Mouse (Mus musculus): ENCODE measurements at regions not wholly inside any gene's neighbourhood (a gene's known extent, or its start where the extent isn't known, plus 50 kb on each side); places are given as distances from the start of the nearest gene placed in this dataset.

DNA sequence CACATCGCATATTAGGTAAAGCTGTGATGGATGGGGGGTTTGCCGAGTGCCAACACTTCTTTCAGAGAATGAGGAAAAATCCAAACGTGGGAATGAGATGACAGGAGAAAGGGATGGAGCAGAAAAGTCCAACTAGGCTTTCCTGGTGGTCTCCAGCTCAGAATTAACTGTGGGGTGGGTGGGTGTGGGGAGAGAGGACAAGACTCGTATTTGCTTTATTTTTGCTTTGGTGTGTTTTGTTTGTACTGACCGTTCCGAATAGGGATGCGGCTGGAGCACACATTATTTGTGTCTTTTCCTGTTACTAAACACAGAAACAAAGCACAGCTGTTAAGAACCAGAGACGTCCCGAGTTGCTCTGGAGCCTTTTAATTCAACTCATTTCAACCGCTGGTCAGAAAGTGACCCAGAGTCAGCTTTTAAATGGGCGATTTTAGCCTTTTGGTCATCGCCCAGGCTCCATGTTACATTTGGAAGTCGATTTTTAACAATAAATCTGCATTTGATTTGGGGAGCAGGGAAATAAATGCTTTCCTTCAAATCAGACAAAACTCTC is 136.7 kb downstream of the Gm10295 start:
- no peak for DNase-seq (ENCODE audit: low spot score in 2 of 2)

DNA sequence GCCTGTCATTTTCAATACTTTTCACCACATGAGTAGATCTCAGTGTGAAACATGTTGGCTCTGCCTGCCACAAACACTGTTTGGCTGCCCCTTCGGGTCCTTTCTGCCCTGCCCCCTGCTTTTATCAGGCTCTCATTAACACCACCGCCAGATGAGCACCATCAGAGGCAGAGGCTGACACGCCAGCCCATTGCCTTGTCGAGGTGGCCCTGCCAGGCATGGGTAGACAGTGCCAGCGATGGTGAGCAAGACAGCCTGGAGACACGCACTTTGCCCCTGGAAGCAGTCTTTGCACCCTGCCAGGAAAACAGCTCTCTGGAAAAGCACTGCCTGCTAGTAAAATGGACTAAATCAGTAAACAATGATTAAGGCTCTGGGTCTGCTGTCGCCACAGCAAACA is 158.2 kb downstream of the Gm10295 start:
- no peak for DNase-seq (ENCODE audit: low spot score in 2 of 2)

- DNase-seq (ENCODE audit: low spot score in 2 of 2): no peak
Measured at GRCm38 (mm10) chr7:71190161-71190711, 161.0 kb downstream of the Gm10295 start.

DNA sequence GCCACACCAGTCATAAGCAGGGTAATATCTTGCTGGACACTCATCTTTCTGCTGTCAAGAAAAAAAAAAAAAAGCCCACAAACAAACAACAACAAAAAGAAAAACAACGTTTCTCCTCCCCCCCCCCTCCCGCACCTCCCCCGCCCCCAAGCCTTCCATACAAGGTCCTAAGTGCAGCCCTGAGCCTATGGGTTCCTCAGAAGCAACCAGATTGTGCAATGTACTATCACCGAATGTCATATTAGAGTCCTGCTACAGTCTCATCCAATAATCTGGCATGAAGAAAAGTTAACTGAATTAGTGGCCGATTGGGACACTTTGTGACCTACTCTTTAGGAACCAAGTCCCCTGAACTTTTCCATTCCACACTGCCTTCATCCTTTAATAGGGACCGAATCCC is 161.5 kb downstream of the Gm10295 start:
- DNase-seq (ENCODE audit: low spot score in 2 of 2): no peak

GRCm38 (mm10) chr7:71188119-71188518 is 163.2 kb downstream of the Gm10295 start:
- DNase-seq (ENCODE audit: low spot score in 2 of 2): no peak

DNA sequence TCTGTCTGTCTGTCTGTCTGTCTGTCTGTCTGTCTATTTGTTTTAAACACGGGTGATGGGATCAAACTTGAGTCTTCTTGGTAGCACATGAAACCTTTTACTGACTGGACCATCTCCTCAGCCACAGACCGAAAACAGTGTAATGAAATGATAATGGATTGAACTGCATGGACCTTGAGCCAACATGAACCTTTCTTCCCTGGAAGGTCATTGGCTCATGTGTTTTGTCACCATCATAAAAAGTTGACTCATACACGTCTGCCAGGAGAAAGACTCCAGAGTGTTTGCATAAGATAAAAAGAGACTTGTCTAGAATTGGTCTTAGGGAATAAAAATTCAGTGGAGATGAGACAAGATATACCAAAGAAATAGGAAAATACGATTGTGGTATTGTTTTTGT is 176.4 kb downstream of the Gm10295 start:
- DNase-seq (ENCODE audit: low spot score in 2 of 2): no peak

GRCm38 (mm10) chr7:71139068-71139467 is 212.2 kb downstream of the Gm10295 start:
- no peak for DNase-seq (ENCODE audit: low spot score in 2 of 2)

DNA sequence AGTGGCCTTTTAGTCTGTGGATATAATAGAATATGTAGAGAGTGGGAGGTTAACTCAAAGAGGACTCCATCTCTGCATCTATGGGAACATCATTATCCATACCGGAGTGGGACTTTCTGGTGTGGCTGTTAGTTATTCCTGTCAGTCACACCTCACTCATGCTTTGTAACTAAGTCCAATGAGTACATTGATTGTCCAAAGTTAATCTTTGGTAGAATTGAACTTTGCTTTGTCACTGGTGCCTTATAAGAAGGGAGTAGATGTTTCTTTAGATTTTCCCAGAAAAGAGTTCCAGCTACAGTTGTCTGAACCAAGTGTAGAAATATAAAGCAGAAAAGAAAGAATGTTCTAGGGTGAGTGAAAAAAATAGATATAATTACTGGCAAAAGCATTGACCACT is 221.3 kb downstream of the Gm10295 start:
- DNase-seq (ENCODE audit: low spot score in 2 of 2): no peak

- no peak for DNase-seq (ENCODE audit: low spot score in 2 of 2)
Measured at GRCm38 (mm10) chr7:71128928-71129327, 222.4 kb downstream of the Gm10295 start.

DNA sequence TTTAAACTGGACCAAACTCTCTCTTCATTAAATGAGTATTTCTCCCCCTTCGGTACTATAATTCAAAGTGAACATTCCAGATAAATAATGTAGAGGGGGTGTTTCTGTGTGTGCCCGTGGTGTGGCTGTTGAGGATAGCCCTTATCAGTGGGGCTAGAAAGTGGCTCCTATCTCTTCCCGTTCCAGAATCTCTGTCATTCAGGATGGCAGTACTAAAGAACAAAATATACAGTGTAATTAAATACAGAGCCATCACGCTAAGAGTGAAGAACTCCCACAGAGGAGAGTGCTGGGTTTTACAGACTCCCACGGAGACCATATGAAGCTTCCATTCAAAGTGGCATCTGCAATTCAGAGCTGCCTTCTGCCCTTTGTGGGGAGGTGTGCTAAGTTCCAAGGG is 229.8 kb downstream of the Gm10295 start:
- DNase-seq (ENCODE audit: low spot score in 2 of 2): peak in 1 of 2 experiments; percentile 1

GRCm38 (mm10) chr7:71120975-71121374 is 230.3 kb downstream of the Gm10295 start:
- DNase-seq (ENCODE audit: low spot score in 2 of 2): no peak

GRCm38 (mm10) chr7:71119987-71120386 is 231.3 kb downstream of the Gm10295 start:
- no peak for DNase-seq (ENCODE audit: low spot score in 2 of 2)

DNA sequence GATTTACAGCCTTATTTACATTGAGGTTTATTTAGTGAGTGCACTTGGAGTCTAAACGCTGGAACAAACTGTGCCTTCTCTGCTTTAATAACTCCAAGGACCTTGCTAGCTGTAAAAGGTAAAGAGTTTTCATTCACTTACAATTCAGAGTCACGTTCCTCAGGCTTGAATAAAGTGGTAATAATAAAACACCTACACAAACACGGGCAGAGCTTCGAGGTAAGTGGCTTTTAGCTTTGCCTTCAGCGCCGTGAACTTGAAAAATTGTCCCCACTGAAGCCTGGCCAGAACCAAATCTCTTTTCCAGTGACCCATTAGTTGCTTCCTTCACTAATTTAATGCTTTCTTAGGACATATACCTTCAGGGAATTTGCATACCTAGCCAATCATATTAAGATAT is 244.2 kb downstream of the Gm10295 start:
- no peak for DNase-seq (ENCODE audit: low spot score in 2 of 2)

DNA sequence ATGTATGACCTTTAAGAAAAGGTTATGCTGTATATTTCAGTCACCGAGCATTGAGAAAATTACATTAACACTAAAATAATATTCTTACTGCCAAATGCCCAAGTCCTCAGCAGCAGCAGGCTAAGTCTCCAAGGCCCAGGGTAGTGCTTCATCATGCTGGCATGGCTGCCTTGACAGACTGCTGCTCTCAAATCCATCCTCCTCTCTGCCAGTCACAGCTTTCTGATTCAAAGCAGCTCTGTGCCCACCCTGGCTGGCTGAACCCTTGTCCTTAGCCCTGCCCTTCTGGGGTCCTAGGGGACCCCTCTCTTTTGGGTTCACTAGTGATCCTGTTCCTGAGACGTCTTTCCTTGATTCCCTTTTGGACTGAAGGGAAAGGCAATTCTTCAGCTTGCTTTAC is 251.0 kb downstream of the Gm10295 start:
- no peak for DNase-seq (ENCODE audit: low spot score in 2 of 2)

GRCm38 (mm10) chr7:71098276-71098675 is 253.0 kb downstream of the Gm10295 start:
- no peak for DNase-seq (ENCODE audit: low spot score in 2 of 2)

DNA sequence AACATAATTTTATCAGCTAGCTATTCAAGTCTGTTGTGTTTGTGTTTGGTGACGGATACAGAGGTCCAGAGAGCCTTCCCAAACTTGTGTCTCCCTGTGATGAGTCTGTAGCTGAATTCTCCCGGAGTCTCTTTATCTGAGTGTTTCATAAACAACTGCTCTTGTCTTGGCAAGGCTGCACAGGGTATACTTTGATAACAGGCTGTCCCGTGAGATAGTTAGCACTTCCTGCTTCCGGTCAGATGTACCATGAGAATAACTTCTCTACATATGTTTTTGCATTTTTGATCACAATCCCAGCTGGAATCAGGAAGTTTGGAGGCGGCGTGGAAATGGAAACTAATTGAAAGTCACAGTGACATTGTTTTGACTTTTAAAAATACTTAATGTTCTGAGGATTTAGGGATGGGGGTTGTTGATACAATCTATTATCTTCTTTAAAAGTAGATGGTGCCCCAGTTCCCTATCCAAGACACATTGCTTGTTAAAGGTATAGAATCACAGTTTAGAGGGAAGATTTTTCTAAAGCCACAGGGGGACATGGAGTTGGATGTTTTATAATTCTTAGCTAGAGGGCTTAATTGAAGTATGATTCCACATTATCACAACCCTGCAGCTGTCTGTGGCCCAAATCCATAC is 257.9 kb downstream of the Gm10295 start:
- DNase-seq (ENCODE audit: low spot score in 2 of 2): no peak

GRCm38 (mm10) chr7:71092825-71093224 is 258.5 kb downstream of the Gm10295 start:
- DNase-seq (ENCODE audit: low spot score in 2 of 2): no peak

- DNase-seq (ENCODE audit: low spot score in 2 of 2): no peak
Measured at GRCm38 (mm10) chr7:71092301-71092700, 259.0 kb downstream of the Gm10295 start.

DNA sequence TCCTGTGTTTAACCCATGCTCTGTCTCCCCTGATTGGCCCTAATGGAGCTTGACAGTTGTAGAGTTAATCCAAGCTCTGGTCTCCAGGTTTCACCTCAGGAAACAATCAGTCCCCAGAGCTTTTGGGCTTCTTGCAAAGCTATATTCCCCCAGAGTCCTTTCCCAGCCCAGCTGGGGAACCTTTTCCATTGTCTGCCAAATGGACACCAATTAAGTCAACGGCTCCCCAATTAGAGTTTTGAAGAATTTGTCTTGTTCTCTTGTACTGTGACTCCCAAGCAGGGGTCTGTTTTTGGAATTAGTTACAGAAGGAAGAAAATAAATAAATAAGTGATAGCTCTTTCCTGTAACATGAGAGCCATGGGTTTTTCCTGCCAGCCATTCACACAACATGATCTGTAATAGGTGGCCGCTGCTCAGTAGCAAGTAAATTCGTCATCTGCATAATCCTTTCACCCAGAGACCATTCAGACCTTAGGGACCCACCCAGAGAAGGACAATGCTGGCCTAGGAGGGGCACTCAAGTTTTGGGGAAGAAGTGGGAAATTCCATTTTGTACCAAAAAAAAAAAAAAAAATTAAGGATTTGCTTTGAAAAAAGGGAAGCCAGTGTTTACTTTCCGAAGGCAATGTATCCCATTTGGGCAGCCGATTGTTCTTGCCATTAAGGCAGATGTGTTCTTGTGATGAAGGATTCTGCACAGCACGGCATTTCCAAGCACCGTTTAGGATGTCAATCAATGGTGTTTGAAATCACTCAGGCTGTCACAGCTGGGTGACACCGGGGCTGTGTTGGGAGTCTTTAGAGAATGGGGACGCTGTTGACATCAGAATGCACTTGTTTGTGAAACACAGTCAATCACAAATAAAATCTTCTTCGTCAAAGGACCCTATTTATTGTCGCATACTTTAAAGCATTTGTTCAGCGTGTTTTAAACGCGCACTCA is 286.6 kb downstream of the Gm10295 start:
- no peak for DNase-seq (ENCODE audit: low spot score in 2 of 2)

DNA sequence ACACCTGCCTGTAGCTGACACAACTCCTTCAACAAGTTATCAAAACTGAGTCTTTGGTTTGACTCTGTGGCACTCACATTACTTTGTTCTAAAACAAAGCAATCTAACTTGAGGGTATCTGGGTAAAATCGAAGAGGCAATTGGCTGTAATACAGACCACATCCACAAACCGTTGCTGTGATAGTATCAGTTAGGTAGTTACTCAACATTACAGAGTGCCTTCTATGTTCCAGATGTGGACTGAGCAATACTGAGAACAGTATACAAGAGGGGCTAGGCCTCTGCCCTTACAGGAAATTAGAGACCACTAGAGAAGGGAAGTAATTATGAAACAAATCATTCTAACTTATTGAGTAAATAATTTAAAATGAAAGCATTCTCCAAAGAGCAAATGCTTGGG is 300.5 kb downstream of the Gm10295 start:
- no peak for DNase-seq (ENCODE audit: low spot score in 2 of 2)

GRCm38 (mm10) chr7:71047201-71047600 is 304.1 kb downstream of the Gm10295 start:
- DNase-seq (ENCODE audit: low spot score in 2 of 2): no peak

- no peak for DNase-seq (ENCODE audit: low spot score in 2 of 2)
Measured at GRCm38 (mm10) chr7:71046596-71046995, 304.7 kb downstream of the Gm10295 start.

- DNase-seq (ENCODE audit: low spot score in 2 of 2): no peak
Measured at GRCm38 (mm10) chr7:71043789-71044188, 307.5 kb downstream of the Gm10295 start.

All from right cerebral cortex, postnatal 36 days (tissue).